Mouse (Mus musculus) forebrain, embryonic 15.5 days (tissue): Measurements from ENCODE around the gene Resf1. TPM values are rescaled to one million over a fixed set of nuclear protein-coding genes. Genes with fewer than 3 reads are reported as not detected.
"Not testable (repeated sequence)": the region's sequence is repeated elsewhere in the genome, so short reads cannot be mapped to it uniquely, and the experiment has no call there.

Source experiments
- ATAC-seq: fragments of 200-750 bp; cut with Nextera tagmentation; replicated peaks from 2 replicates; pipeline ENCODE4 v1.8.0; 2017; ENCODE audit warnings: mild to moderate bottlenecking, moderate TSS enrichment, moderate library complexity
- H3K27ac ChIP-seq: fragments of 300-500 bp; sonication (generic); replicated peaks from 2 replicates; pipeline ENCODE4 v1.5.1; 2015; ENCODE audit warnings: mild to moderate bottlenecking, inconsistent platforms
- H3K27me3 ChIP-seq: fragments of 300-500 bp; sonication (generic); 2 replicates; pipeline ENCODE4 v1.6.1; 2015; ENCODE audit warnings: inconsistent platforms
- H3K36me3 ChIP-seq: fragments of 300-500 bp; sonication (generic); 2 replicates; pipeline ENCODE4 v1.6.1; 2015; ENCODE audit warnings: mild to moderate bottlenecking, inconsistent platforms
- H3K4me1 ChIP-seq: fragments of 300-500 bp; sonication (generic); 2 replicates; pipeline ENCODE4 v1.6.1; 2015; ENCODE audit warnings: inconsistent platforms
- H3K4me2 ChIP-seq: fragments of 300-500 bp; sonication (generic); replicated peaks from 2 replicates; pipeline ENCODE4 v1.6.1; 2015; ENCODE audit warnings: mild to moderate bottlenecking, inconsistent platforms
- H3K4me3 ChIP-seq: fragments of 300-500 bp; sonication (generic); 2 replicates; pipeline ENCODE4 v1.5.1; 2015; ENCODE audit warnings: mild to moderate bottlenecking, inconsistent platforms
- H3K9ac ChIP-seq: fragments of 300-500 bp; sonication (generic); replicated peaks from 2 replicates; pipeline ENCODE4 v1.6.1; 2015; ENCODE audit warnings: mild to moderate bottlenecking, inconsistent platforms
- H3K9me3 ChIP-seq: fragments of 300-500 bp; sonication (generic); 2 replicates; pipeline ENCODE4 v1.6.1; 2016; ENCODE audit warnings: inconsistent platforms
- WGBS: fragments of 180-500 bp; shearing (Covaris S2); methylation state at CpG from one replicate; pipeline ENCODE4 v1.1.7; 2015; ENCODE audit warnings: mixed read lengths; 5-methylcytosine and 5-hydroxymethylcytosine counted together
- polyA plus RNA-seq: library from polyadenylated mRNA; unstranded; fragments of >200 nt; fragmentation: Nextera tagmentation; extraction: Ambion mirVana; gene quantifications from 2 replicates; pipeline ENCODE4 v1.2.1, GENCODE M21; 2015

The Resf1 gene
- polyA plus RNA-seq, 1 experiment from 2014 or later = 39.8 TPM

- H3K36me3 ChIP-seq = peaks cover 32% of the 10 kb centered on the region
- H3K4me2 ChIP-seq = no peak overlapping the region
- no peak for ATAC-seq
- no peak overlapping the region for H3K27ac ChIP-seq
- 95% methylated on average over 1 of the region's 1 CpGs for WGBS
- H3K4me3 ChIP-seq = no peak overlapping the region
- H3K4me1 ChIP-seq = peaks cover 20% of the 10 kb centered on the region
- no peaks in the 10 kb centered on the region for H3K9me3 ChIP-seq
- H3K27me3 ChIP-seq = no peaks in the 10 kb centered on the region
- no peak overlapping the region for H3K9ac ChIP-seq
Observed at GRCm38 (mm10) chr6:149311778-149312177, 2.6 kb downstream of the Resf1 start.

- H3K27ac ChIP-seq = no peak overlapping the region
- 65% methylated on average over 1 of the region's 1 CpGs for WGBS
- H3K9ac ChIP-seq = no peak overlapping the region
- H3K4me3 ChIP-seq = no peak overlapping the region
- no peak overlapping the region for H3K4me2 ChIP-seq
- H3K27me3 ChIP-seq = no peaks in the 10 kb centered on the region
- H3K4me1 ChIP-seq = peaks cover 20% of the 10 kb centered on the region
- H3K9me3 ChIP-seq = no peaks in the 10 kb centered on the region
- H3K36me3 ChIP-seq = peaks cover 34% of the 10 kb centered on the region
- ATAC-seq = no peak
Observed at GRCm38 (mm10) chr6:149312221-149312620, 3.0 kb downstream of the Resf1 start.

- H3K27me3 ChIP-seq = no peaks in the 10 kb centered on the region
- no peak overlapping the region for H3K4me2 ChIP-seq
- WGBS = 43% methylated on average over 2 of the region's 2 CpGs
- no peak overlapping the region for H3K4me3 ChIP-seq
- peaks cover 18% of the 10 kb centered on the region for H3K4me1 ChIP-seq
- no peak overlapping the region for H3K9ac ChIP-seq
- no peak for ATAC-seq
- no peak overlapping the region for H3K27ac ChIP-seq
- H3K36me3 ChIP-seq = peaks cover 54% of the 10 kb centered on the region
- H3K9me3 ChIP-seq = no peaks in the 10 kb centered on the region
Observed at GRCm38 (mm10) chr6:149314918-149315317, 5.7 kb downstream of the Resf1 start.

- Histone ChIP-seq H3K27me3 (no peaks in the 10 kb centered on the region), H3K4me2 (no peak overlapping the region), H3K27ac (no peak overlapping the region), H3K9me3 (no peaks in the 10 kb centered on the region), H3K4me1 (no peaks in the 10 kb centered on the region), H3K36me3 (peaks cover 71% of the 10 kb centered on the region), H3K9ac (no peak overlapping the region), H3K4me3 (no peak overlapping the region)
- ATAC-seq = no peak
- WGBS = 94% methylated on average over 4 of the region's 4 CpGs
Observed at GRCm38 (mm10) chr6:149323523-149324241, 14.5 kb downstream of the Resf1 start.

- Histone ChIP-seq H3K36me3 (peaks cover 75% of the 10 kb centered on the region), H3K4me1 (no peaks in the 10 kb centered on the region), H3K4me2 (no peak overlapping the region), H3K4me3 (no peak overlapping the region), H3K27me3 (no peaks in the 10 kb centered on the region), H3K9me3 (no peaks in the 10 kb centered on the region), H3K9ac (no peak overlapping the region), H3K27ac (no peak overlapping the region)
- 97% methylated on average over 6 of the region's 6 CpGs for WGBS
- no peak for ATAC-seq
Observed at GRCm38 (mm10) chr6:149324242-149324633, 15.0 kb downstream of the Resf1 start.

- Histone ChIP-seq H3K27ac (no peak overlapping the region), H3K9ac (no peak overlapping the region), H3K9me3 (no peaks in the 10 kb centered on the region), H3K36me3 (peaks cover 76% of the 10 kb centered on the region), H3K4me2 (no peak overlapping the region), H3K27me3 (no peaks in the 10 kb centered on the region), H3K4me3 (no peak overlapping the region), H3K4me1 (no peaks in the 10 kb centered on the region)
- no peak for ATAC-seq
- 90% methylated on average over 4 of the region's 4 CpGs for WGBS
Observed at GRCm38 (mm10) chr6:149329071-149329470, 19.9 kb downstream of the Resf1 start.

- Histone ChIP-seq H3K36me3 (peaks cover 82% of the 10 kb centered on the region), H3K9me3 (no peaks in the 10 kb centered on the region), H3K4me1 (no peaks in the 10 kb centered on the region), H3K4me3 (no peak overlapping the region), H3K9ac (no peak overlapping the region), H3K27me3 (no peaks in the 10 kb centered on the region), H3K4me2 (no peak overlapping the region), H3K27ac (no peak overlapping the region)
- WGBS = 92% methylated on average over 1 of the region's 1 CpGs
- ATAC-seq = no peak
Observed at GRCm38 (mm10) chr6:149330332-149330731, 21.1 kb downstream of the Resf1 start.

- Histone ChIP-seq H3K27me3 (no peaks in the 10 kb centered on the region), H3K36me3 (peaks cover 78% of the 10 kb centered on the region), H3K9me3 (no peaks in the 10 kb centered on the region), H3K4me1 (no peaks in the 10 kb centered on the region), H3K9ac (no peak overlapping the region), H3K4me2 (no peak overlapping the region), H3K4me3 (no peak overlapping the region), H3K27ac (no peak overlapping the region)
- 96% methylated on average over 2 of the region's 2 CpGs for WGBS
- no peak for ATAC-seq
Observed at GRCm38 (mm10) chr6:149333036-149333435, 23.8 kb downstream of the Resf1 start.

GRCm38 (mm10) chr6:149337990-149338389 is 28.8 kb downstream of the Resf1 start:
- H3K27ac ChIP-seq = no peak overlapping the region
- H3K4me2 ChIP-seq = no peak overlapping the region
- ATAC-seq = no peak
- H3K27me3 ChIP-seq = no peaks in the 10 kb centered on the region
- H3K9ac ChIP-seq = no peak overlapping the region
- H3K4me3 ChIP-seq = no peak overlapping the region
- H3K4me1 ChIP-seq = no peaks in the 10 kb centered on the region
- H3K36me3 ChIP-seq = peaks cover 46% of the 10 kb centered on the region
- no peaks in the 10 kb centered on the region for H3K9me3 ChIP-seq

GRCm38 (mm10) chr6:149338622-149339021 is 29.4 kb downstream of the Resf1 start:
- Histone ChIP-seq H3K27me3 (no peaks in the 10 kb centered on the region), H3K4me1 (no peaks in the 10 kb centered on the region), H3K27ac (no peak overlapping the region), H3K4me2 (no peak overlapping the region), H3K36me3 (peaks cover 39% of the 10 kb centered on the region), H3K4me3 (no peak overlapping the region), H3K9me3 (no peaks in the 10 kb centered on the region), H3K9ac (no peak overlapping the region)
- ATAC-seq = no peak
- WGBS = 80% methylated on average over 1 of the region's 1 CpGs

GRCm38 (mm10) chr6:149343802-149344201 is 34.6 kb downstream of the Resf1 start:
- no peak overlapping the region for H3K4me3 ChIP-seq
- ATAC-seq = no peak
- 56% methylated on average over 2 of the region's 2 CpGs for WGBS
- no peaks in the 10 kb centered on the region for H3K36me3 ChIP-seq
- no peak overlapping the region for H3K9ac ChIP-seq
- no peak overlapping the region for H3K27ac ChIP-seq
- H3K9me3 ChIP-seq = no peaks in the 10 kb centered on the region
- no peaks in the 10 kb centered on the region for H3K27me3 ChIP-seq
- H3K4me1 ChIP-seq = no peaks in the 10 kb centered on the region
- H3K4me2 ChIP-seq = no peak overlapping the region

- Histone ChIP-seq H3K9me3 (no peaks in the 10 kb centered on the region), H3K4me2 (no peak overlapping the region), H3K36me3 (no peaks in the 10 kb centered on the region), H3K9ac (no peak overlapping the region), H3K27me3 (no peaks in the 10 kb centered on the region), H3K4me1 (no peaks in the 10 kb centered on the region), H3K4me3 (no peak overlapping the region), H3K27ac (no peak overlapping the region)
- ATAC-seq = no peak
Observed at GRCm38 (mm10) chr6:149344372-149344771, 35.2 kb downstream of the Resf1 start.

GRCm38 (mm10) chr6:149348211-149348610 is 39.0 kb downstream of the Resf1 start:
- 92% methylated on average over 6 of the region's 6 CpGs for WGBS
- not testable (repeated sequence) for H3K4me1 ChIP-seq

More at GRCm38 (mm10) chr6:149348211-149348610, 39.0 kb downstream of the Resf1 start:
- not testable (repeated sequence) for H3K27me3 ChIP-seq, H3K4me3 ChIP-seq, H3K36me3 ChIP-seq, H3K4me2 ChIP-seq, H3K9ac ChIP-seq, ATAC-seq, H3K27ac ChIP-seq, H3K9me3 ChIP-seq
